ENCODE assay signal across 12 mouse cellular contexts in genomic region chr14:7842631-7843332, GRCm38 (mm10). TPM values are rescaled to one million over a fixed set of nuclear protein-coding genes. Genes with fewer than 3 reads are reported as not detected.
A peak's percentile ranks its signal among the peaks of the same experiment; 100 is the strongest.
DNase-seq lines count a peak whose midpoint lies in the region; ATAC-seq and TF ChIP-seq lines count a peak whose summit lies in the region.
"Had no signal": no experiment of that assay in that cellular context is flagged by ENCODE, and none has a peak within 500 bp of the region (broad histone marks: within the 10 kb centered on the region; RNA-seq: fewer than 3 reads in every experiment).

No protein-coding gene starts in this region.

- 53% methylated on average over 15 of the region's 15 CpGs for WGBS in intestine, embryonic 15.5 days
- WGBS in intestine, postnatal 0 days = 49% methylated on average over 15 of the region's 15 CpGs
- WGBS in embryonic facial prominence, embryonic 13.5 days = 67% methylated on average over 15 of the region's 15 CpGs
- WGBS in limb, embryonic 15.5 days = 43% methylated on average over 15 of the region's 15 CpGs

- no peak overlapping the region for H3K27ac ChIP-seq in intestine, embryonic 15.5 days
- H3K27ac ChIP-seq in intestine, postnatal 0 days (ENCODE audit: low read depth, low read length) = no peak overlapping the region
- no peak overlapping the region for H3K27ac ChIP-seq in embryonic facial prominence, embryonic 13.5 days
- peak overlapping the region; percentile 68 for H3K27ac ChIP-seq in limb, embryonic 15.5 days
- H3K27ac ChIP-seq in left cerebral cortex, adult 2 months = no peak overlapping the region
- H3K27ac ChIP-seq: macrophage had no signal

- intact Hi-C loops in left cerebral cortex, adult 2 months (cut with DNase I) = no loop called here

- TF ChIP-seq CTCF in intestine, postnatal 0 days (IDR thresholded peaks at IDR 0.05; ENCODE audit: low read depth) = no peak
- TF ChIP-seq CTCF in left cerebral cortex, adult 2 months (IDR thresholded peaks at IDR 0.05) = no peak

- no peaks in the 10 kb centered on the region for H3K27me3 ChIP-seq in intestine, embryonic 15.5 days (replicated peaks)
- H3K27me3 ChIP-seq in intestine, postnatal 0 days (replicated peaks; ENCODE audit: control insufficient read depth, insufficient read depth, low read length) = no peaks in the 10 kb centered on the region
- H3K27me3 ChIP-seq in embryonic facial prominence, embryonic 13.5 days = no peaks in the 10 kb centered on the region
- H3K27me3 ChIP-seq in limb, embryonic 15.5 days = no peaks in the 10 kb centered on the region

- peak; percentile 53 for DNase-seq in kidney, adult 18-20 months
- no peak for DNase-seq in ovary, postnatal 14 days (ENCODE audit: low spot score)
- no peak for DNase-seq in MN1 (ENCODE audit: low spot score)
- no peak for DNase-seq in left cerebral cortex, adult 2 months (ENCODE audit: extremely low spot score in 1 of 2, low spot score in 2 of 2)

- H3K4me3 ChIP-seq in intestine, embryonic 15.5 days (replicated peaks) = no peak overlapping the region
- no peak overlapping the region for H3K4me3 ChIP-seq in intestine, postnatal 0 days (ENCODE audit: low read depth, low read length)
- H3K4me3 ChIP-seq in embryonic facial prominence, embryonic 13.5 days = no peak overlapping the region
- no peak overlapping the region for H3K4me3 ChIP-seq in limb, embryonic 15.5 days
- no peak overlapping the region for H3K4me3 ChIP-seq in left cerebral cortex, adult 2 months

- H3K9me3 ChIP-seq in intestine, embryonic 15.5 days = no peaks in the 10 kb centered on the region
- no peaks in the 10 kb centered on the region for H3K9me3 ChIP-seq in intestine, postnatal 0 days (ENCODE audit: control insufficient read depth)
- H3K9me3 ChIP-seq in embryonic facial prominence, embryonic 13.5 days = no peaks in the 10 kb centered on the region
- H3K9me3 ChIP-seq in limb, embryonic 15.5 days = no peaks in the 10 kb centered on the region

- H3K4me2 ChIP-seq in intestine, embryonic 15.5 days (replicated peaks) = no peak overlapping the region
- H3K4me2 ChIP-seq in intestine, postnatal 0 days (replicated peaks; ENCODE audit: low read depth) = no peak overlapping the region
- H3K4me2 ChIP-seq in embryonic facial prominence, embryonic 13.5 days = no peak overlapping the region
- peak overlapping the region; percentile 3; the same call in 1 of the 2 replicates for H3K4me2 ChIP-seq in limb, embryonic 15.5 days

- H3K9ac ChIP-seq in intestine, embryonic 15.5 days = no peak overlapping the region
- no peak overlapping the region for H3K9ac ChIP-seq in intestine, postnatal 0 days (ENCODE audit: low read depth, low read length)
- 0 out of 2 replicates have a peak overlapping the region, but pooled peaks have one; percentile 6 for H3K9ac ChIP-seq in embryonic facial prominence, embryonic 13.5 days
- no peak overlapping the region for H3K9ac ChIP-seq in limb, embryonic 15.5 days

- ATAC-seq in intestine, embryonic 15.5 days = peak; percentile 39; the same call in 1 of the 2 replicates
- ATAC-seq in intestine, postnatal 0 days = no peak; the same call in 1 of the 2 replicates
- no peak for ATAC-seq in embryonic facial prominence, embryonic 13.5 days (ENCODE audit: insufficient number of reproducible peaks, insufficient read depth, low FRiP score, low TSS enrichment, low read depth)
- no peak; the same call in 1 of the 2 replicates for ATAC-seq in limb, embryonic 15.5 days (ENCODE audit: insufficient number of reproducible peaks, low FRiP score, low TSS enrichment, low read depth)

- no peaks in the 10 kb centered on the region for H3K36me3 ChIP-seq in intestine, embryonic 15.5 days
- no peaks in the 10 kb centered on the region for H3K36me3 ChIP-seq in intestine, postnatal 0 days (ENCODE audit: control insufficient read depth, insufficient read depth)
- H3K36me3 ChIP-seq in embryonic facial prominence, embryonic 13.5 days = no peaks in the 10 kb centered on the region
- H3K36me3 ChIP-seq in limb, embryonic 15.5 days = no peaks in the 10 kb centered on the region

- H3K4me1 ChIP-seq in intestine, embryonic 15.5 days (replicated peaks) = peaks cover 20% of the 10 kb centered on the region
- H3K4me1 ChIP-seq in intestine, postnatal 0 days (replicated peaks; ENCODE audit: control insufficient read depth, insufficient read depth, low read length) = 0 out of 2 replicates have a peak, but pooled peaks cover 2% of the 10 kb centered on the region
- H3K4me1 ChIP-seq in embryonic facial prominence, embryonic 13.5 days = peaks cover 47% of the 10 kb centered on the region
- H3K4me1 ChIP-seq in limb, embryonic 15.5 days = peaks cover 41% of the 10 kb centered on the region

RNA-seq across cellular contexts. Expression of gene Flnb, which starts 25.0 kb away (rescaled TPM):
- polyA plus RNA-seq in intestine, embryonic 15.5 days (2015; fragmentation: Nextera tagmentation; extraction: Ambion mirVana) = 17.4 and 18.4 TPM in 2 replicates
- 7.0 and 7.2 TPM in 2 replicates for polyA plus RNA-seq in intestine, postnatal 0 days (2015; fragmentation: Nextera tagmentation; extraction: Ambion mirVana)
- 23.9 and 30.7 TPM in 2 replicates for polyA plus RNA-seq in embryonic facial prominence, embryonic 13.5 days (2015; fragmentation: Nextera tagmentation; extraction: Ambion mirVana)
- polyA plus RNA-seq in limb, embryonic 15.5 days (2015; fragmentation: Nextera tagmentation; extraction: Ambion mirVana) = 27.6 and 33.0 TPM in 2 replicates
- total RNA-seq in left cerebral cortex, adult 2 months (2021) = 10 to 100 TPM; 66.0 to 68.6 TPM

RNA-seq across cellular contexts. Expression of gene Gm26661, which starts 51.4 kb away (rescaled TPM):
- not detected in 2 replicates for polyA plus RNA-seq in intestine, embryonic 15.5 days (2015; fragmentation: Nextera tagmentation; extraction: Ambion mirVana)
- not detected in 2 replicates for polyA plus RNA-seq in intestine, postnatal 0 days (2015; fragmentation: Nextera tagmentation; extraction: Ambion mirVana)
- polyA plus RNA-seq in embryonic facial prominence, embryonic 13.5 days (2015; fragmentation: Nextera tagmentation; extraction: Ambion mirVana) = not detected in 2 replicates
- polyA plus RNA-seq in limb, embryonic 15.5 days (2015; fragmentation: Nextera tagmentation; extraction: Ambion mirVana) = not detected in 2 replicates
- not detected for total RNA-seq in left cerebral cortex, adult 2 months (2021)
- total RNA-seq: granulocyte monocyte progenitor cell, adult 5-6 weeks; left cerebral cortex, adult 8-10 months had no signal
- polyA plus RNA-seq: macrophage; neural tube, embryonic 11.5 days had no signal
